Mouse (Mus musculus) urinary bladder, postnatal 36 days (tissue): ENCODE data around the gene Kiss1r.
A peak's percentile ranks its signal among the peaks of the same experiment; 100 is the strongest.
"Not testable (repeated sequence)": the region's sequence is repeated elsewhere in the genome, so short reads cannot be mapped to it uniquely, and the experiment has no call there.

ENCODE experiments used
- DNase-seq, 2 experiments: peaks; one replicate each; pipeline ENCODE4 v3.0.0; 2022; ENCODE audit warnings: low spot score in 2 of 2, mixed read lengths in 1 of 2

Kiss1r gene

GRCm38 (mm10) chr10:79916808-79917531, at the start of gene Kiss1r:
Gene Kiss1r (plus strand): TSS chr10:79916971.
- peak; percentile 89 to 90 for DNase-seq

GRCm38 (mm10) chr10:79871845-79872244, 44.9 kb upstream of the Kiss1r start:
- no peak for DNase-seq

GRCm38 (mm10) chr10:79872862-79873261, 43.9 kb upstream of the Kiss1r start:
- DNase-seq: no peak

- no peak for DNase-seq
Observed at GRCm38 (mm10) chr10:79873313-79873712, 43.5 kb upstream of the Kiss1r start.

DNA sequence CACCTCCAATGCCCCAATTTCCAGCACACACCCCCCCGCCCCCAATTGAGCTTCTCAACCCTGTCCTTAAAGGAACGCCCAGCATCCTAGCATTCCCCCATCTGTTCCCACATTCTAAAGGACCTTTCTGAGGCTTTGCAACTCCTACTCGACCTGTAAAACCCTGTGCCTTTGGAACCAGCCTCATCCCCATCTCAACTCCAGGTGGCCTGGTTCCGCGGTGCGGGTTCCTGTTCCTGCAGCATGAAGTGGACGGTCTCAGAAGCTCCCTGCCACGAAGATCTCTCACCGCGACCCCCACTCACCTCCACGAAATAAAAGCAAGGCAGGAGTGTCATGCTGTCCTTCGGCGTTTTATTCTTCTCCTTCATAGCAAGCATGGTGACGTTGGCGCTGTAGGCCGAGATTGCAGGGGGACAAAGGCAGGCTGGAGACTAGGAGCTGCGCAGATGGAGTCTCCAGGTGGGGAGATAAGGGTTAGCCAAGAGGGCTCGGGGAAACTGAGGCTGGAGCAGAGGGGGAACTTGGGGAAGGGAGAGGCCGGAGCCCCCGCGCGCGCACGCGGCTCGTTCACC, 43.0 kb upstream of the Kiss1r start:
- DNase-seq: no peak

DNA sequence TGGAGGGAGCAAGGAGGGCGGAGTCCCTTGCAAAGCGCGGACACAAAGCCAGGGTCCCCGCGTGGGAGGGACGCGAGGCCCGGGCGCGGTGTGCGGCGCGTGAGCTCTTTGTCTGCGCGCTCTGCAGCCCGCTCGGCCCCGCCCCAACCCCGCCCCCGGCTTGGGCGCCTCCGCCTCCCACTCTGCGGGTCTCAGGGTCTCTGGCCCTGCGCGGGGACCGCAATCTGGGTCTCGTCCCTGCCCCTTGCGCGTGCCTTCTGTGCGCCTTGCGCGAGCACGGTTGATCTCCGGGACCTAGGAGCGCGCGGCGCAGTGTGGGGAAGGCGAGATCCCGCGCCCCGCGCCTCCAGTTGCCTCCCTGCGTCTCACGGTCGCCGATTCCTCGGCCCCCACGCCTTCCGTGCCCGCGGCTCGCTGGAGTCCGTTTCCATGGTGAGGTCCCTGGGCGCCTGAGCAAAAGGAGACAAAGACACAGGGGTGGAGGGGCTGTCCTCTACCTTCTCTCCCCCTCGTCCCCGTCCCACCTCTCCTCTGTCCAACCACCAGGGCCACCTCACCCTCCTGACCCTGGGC, 42.4 kb upstream of the Kiss1r start, which contains the start of the genes Prtn3 and Plppr3:
TSS of gene Prtn3 (plus strand) at position 187 of the 573 bp plus-strand sequence.
TSS of gene Plppr3 (minus strand) at position 345 of the 573 bp plus-strand sequence.
- DNase-seq: no peak

- no peak for DNase-seq
Observed at GRCm38 (mm10) chr10:79877174-79877573, 39.6 kb upstream of the Kiss1r start.

DNA sequence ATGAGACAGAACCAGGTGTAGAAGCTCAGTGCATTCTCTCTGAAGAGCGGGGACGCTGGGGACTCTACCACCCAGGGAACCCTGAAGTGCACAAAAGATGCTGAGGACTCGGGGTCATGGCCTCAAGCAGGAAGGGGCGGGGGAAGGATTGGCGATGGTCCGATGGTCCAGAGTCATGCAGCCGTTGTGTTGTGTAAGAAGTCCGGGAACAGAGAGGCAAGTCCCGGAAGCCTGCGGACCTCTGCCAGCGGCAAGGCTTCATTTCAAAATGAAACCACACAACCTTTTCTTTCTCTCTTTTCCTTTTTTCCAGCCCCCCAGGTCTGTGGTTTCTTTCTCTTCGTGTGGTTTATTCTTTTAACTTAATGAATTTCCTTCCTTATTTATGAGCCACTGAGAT, 39.0 kb upstream of the Kiss1r start:
- DNase-seq: peak in 1 of 2 experiments; percentile 70

DNA sequence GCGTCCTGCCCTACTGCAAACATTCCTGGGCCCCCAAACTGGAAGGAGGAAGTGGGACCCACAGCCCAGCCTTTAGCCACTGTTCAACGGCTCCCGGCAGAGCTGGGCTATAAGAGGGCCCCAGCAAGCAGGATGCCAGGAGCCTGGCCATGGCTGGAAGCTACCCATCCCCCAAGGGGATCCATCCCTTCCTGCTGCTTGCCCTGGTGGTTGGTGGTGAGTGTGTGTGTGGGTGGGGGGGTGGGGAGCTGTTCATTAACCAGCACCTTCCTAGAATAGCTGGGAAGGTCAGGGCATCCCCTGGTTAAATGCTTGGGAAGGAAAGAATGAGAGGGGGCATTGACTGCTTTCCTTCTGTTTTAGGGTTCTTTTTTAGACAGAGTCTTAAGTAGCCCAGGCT, 37.2 kb upstream of the Kiss1r start:
- no peak for DNase-seq

GRCm38 (mm10) chr10:79880721-79881120, 36.0 kb upstream of the Kiss1r start:
- DNase-seq: no peak

DNA sequence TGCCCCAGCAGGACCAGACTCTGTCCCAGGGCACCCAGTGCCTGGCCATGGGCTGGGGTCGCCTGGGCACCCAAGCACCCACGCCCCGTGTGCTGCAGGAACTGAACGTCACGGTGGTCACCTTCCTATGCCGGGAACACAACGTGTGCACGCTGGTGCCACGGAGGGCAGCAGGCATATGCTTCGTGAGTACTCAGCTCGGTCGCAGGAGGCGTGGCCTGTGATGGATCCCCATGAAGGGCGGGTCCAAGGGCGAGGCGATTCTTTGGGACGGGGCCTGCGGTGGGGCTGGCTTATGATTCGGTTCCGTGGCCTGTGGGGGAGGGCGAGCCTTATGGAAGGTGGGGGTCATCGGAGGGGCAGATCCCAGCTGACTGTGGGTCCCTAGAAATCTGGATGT, 34.8 kb upstream of the Kiss1r start:
- no peak for DNase-seq

DNA sequence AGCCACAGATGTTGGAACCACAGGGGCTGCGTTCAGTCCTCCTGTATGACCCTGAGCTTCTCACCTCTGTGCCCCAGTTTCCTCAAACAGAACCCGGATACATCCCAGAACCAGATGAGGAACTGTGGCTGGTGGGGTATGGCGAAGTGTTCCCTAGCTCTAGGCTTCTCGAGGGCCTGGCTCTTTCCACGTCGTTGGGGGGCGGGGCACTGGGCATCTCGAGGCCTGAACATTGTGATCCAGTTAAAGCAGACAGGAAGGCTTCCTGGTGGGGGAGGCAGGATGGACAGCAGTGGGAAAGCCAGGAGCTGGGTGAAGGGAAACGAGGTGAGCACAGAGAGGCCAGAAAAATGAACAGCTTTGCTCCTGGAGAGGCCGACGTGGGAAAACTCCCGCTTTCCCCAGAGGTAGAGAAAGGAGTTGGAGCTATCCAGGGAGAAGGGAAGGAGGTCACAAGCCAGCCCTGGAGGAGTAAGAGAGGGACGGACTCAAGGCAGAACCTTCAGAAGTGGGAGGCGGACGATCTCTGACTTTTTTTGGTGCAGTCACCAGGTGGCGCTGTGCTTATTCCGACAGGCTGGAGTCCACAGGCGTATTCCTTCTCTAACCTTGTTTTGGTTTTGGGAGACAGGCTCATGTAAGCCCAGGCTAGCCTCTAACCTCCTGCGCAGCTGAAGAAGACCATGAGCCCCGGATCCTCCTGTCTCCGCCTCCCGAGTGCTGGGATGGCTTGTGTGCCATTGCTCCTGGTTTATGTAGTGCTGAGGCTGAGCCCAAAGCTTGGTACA, 33.3 kb upstream of the Kiss1r start:
- peak; percentile 72 to 83 for DNase-seq

DNA sequence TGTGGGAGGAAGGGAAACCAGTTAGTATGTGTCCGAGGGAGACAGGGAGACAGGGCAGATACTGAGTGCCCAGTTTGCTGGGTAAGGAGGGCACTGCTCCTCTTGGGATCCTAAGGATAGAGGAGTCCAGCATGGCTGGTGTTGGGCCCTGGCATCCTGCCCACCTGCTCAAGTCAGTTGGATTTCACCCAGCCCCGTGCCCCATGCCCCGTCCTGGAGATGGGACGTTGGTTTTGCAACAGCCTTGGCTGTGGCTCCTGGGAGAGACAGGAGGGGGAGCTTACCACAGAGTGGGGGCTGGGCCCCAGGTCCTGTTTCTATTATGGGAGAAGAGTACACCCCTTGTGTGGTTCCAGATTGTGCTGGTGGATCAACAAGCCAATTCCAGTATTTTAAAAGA, 32.3 kb upstream of the Kiss1r start:
- DNase-seq: peak in 1 of 2 experiments; percentile 79

- DNase-seq: not testable (repeated sequence)
Observed at GRCm38 (mm10) chr10:79884938-79885337, 31.8 kb upstream of the Kiss1r start.

DNA sequence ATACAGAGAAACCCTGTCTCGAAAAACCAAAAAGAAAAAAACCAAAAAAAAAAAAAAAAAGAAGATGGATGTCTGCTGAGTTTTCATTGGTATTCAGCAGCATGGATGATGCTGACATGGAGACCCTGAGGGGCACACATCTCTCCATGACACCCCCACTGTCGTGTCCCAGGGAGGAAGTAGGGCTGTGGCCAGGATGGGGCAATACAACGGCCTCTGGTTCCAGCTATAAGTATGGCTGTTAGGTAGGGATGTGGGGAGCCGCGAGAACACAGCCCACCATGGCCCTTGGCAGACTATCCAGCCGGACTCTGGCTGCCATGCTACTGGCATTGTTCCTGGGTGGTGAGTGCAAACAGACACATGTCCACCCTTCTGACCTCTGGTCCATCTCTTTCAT, 30.7 kb upstream of the Kiss1r start, which contains the start of gene Elane:
TSS of gene Elane (plus strand) at position 194 of the 400 bp plus-strand sequence.
- DNase-seq: no peak

- DNase-seq: no peak
Observed at GRCm38 (mm10) chr10:79886611-79887010, 30.2 kb upstream of the Kiss1r start.

GRCm38 (mm10) chr10:79889386-79889785, 27.4 kb upstream of the Kiss1r start:
- DNase-seq: no peak

DNA sequence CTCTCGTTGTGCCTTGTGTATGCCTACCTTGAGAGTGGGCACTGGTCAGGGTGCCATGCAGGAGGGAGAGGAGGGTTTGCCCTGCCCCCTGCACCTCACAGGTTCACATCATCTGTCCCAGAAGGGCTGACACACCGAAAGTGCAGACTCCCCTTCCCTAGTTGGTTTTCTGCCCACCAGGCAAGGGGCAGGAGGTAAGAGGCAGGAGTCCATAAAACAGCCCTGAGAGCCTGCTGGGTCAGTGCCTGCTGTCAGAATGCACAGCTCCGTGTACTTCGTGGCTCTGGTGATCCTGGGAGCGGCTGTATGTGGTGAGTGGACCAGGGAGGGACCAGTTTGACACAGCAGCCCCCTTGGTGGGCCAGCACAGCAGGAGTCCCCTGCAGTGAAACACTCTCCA, 26.1 kb upstream of the Kiss1r start, which contains the start of gene Cfd:
TSS of gene Cfd (plus strand) at position 184 of the 400 bp plus-strand sequence.
- DNase-seq: no peak

DNA sequence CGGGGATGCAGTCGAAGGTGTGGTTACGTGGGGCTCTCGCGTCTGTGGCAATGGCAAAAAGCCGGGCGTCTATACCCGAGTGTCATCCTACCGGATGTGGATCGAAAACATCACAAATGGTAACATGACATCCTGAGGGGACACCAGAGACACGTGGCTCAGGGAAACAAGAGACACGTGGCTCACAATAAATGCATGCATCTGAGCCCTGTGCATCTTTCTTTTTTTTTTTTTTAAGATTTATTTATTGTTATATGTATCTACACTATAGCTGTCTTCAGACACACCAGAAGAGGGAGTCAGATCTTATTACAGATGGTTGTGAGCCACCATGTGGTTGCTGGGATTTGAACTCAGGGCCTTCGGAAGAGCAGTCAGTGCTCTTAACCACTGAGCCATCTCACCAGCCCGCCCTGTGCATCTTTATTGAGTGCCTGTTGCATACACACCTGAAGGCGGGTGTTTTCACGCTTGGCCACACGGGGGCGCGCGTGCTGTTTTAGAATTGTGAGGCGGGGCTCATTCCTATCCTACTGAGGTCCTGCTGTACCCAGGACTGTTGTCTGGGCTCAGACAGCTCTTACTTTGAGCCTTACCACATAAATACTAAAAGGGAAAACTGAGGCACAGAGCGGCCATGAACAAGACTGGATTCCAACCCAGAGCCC, 24.2 kb upstream of the Kiss1r start:
- peak; percentile 67 to 77 for DNase-seq

- no peak for DNase-seq
Observed at GRCm38 (mm10) chr10:79896306-79896705, 20.5 kb upstream of the Kiss1r start.

DNA sequence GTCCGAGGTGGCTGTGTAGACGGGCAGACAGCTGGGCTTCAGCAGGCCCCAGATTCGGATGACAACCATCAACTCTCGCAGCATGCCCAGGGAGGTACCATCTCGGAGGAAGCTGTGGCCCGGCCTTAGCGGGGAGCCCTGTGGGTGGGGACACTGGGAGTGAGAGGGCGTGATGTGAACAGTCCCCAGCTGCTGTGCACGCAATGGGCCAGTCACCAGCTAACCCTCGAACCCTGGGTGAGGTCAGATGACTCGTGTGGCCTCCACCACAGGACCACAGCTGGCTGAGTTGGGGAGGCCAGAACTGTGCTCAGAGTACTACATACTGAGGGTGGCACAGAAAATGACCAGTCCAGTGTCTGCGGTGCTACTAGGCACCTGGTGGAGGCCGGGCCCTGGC, 20.0 kb upstream of the Kiss1r start:
- DNase-seq: no peak
